Mouse (Mus musculus) intestine, embryonic 16.5 days (tissue): ENCODE data around the gene Mrps18b. TPM values are rescaled to one million over a fixed set of nuclear protein-coding genes. Genes with fewer than 3 reads are reported as not detected.

ENCODE experiments used
- ATAC-seq: fragments of 200-750 bp; cut with Nextera tagmentation; 2 replicates; pipeline ENCODE4 v1.8.0; 2017; ENCODE audit warnings: moderate TSS enrichment, moderate library complexity
- H3K27ac ChIP-seq: fragments of 300-500 bp; sonication (generic); 2 replicates; pipeline ENCODE4 v1.5.1; 2014; ENCODE audit warnings: mild to moderate bottlenecking, low read length
- H3K27me3 ChIP-seq: fragments of 300-500 bp; sonication (generic); replicated peaks from 2 replicates; pipeline ENCODE4 v1.6.1; 2014; ENCODE audit warnings: low read length, control low read depth, mixed read lengths; ENCODE audit not compliant: control insufficient read depth, insufficient read depth
- H3K36me3 ChIP-seq: fragments of 300-500 bp; sonication (generic); 2 replicates; pipeline ENCODE4 v1.6.1; 2014; ENCODE audit warnings: low read length, control low read depth; ENCODE audit not compliant: control insufficient read depth, insufficient read depth
- H3K4me1 ChIP-seq: fragments of 300-500 bp; sonication (generic); 2 replicates; pipeline ENCODE4 v1.6.1; 2014; ENCODE audit warnings: low read length, control low read depth, mixed read lengths; ENCODE audit not compliant: control insufficient read depth, insufficient read depth
- H3K4me2 ChIP-seq: fragments of 300-500 bp; sonication (generic); 2 replicates; pipeline ENCODE4 v1.6.1; 2014; ENCODE audit warnings: low read depth, low read length, control low read depth
- H3K4me3 ChIP-seq: fragments of 300-500 bp; sonication (generic); 2 replicates; pipeline ENCODE4 v1.5.1; 2014; ENCODE audit warnings: mild to moderate bottlenecking, low read length
- H3K9ac ChIP-seq: fragments of 300-500 bp; sonication (generic); 2 replicates; pipeline ENCODE4 v1.6.1; 2014; ENCODE audit warnings: low read depth, low read length
- H3K9me3 ChIP-seq: fragments of 300-500 bp; sonication (generic); 2 replicates; pipeline ENCODE4 v1.6.1; 2016; ENCODE audit warnings: low read length, control low read depth; ENCODE audit not compliant: control insufficient read depth
- WGBS: fragments of 180-500 bp; shearing (Covaris S2); extraction: QIAGEN DNeasy Blood & Tissue Kit; methylation state at CpG from one replicate; pipeline ENCODE4 v1.1.7; 2014; 5-methylcytosine and 5-hydroxymethylcytosine counted together
- polyA plus RNA-seq: library from polyadenylated mRNA; unstranded; fragments of >200 nt; fragmentation: Nextera tagmentation; extraction: Ambion mirVana; gene quantifications from 2 replicates; pipeline ENCODE4 v1.2.1, GENCODE M21; 2015

The Mrps18b gene
- polyA plus RNA-seq, 1 experiment from 2014 or later = 145 TPM

GRCm38 (mm10) chr17:35896781-35897643 is 19.2 kb downstream of the Mrps18b start, which contains the start of gene 2310061I04Rik:
Gene 2310061I04Rik, minus strand, starts transcription at chr17:35897431.
- WGBS = under 1% methylated on average over 82 of the region's 86 CpGs
- ATAC-seq = peak; percentile 95
- peak within 1 kb of the TSS; percentile 84 for H3K9ac ChIP-seq
- peak within 1 kb of the TSS; percentile 92 for H3K4me2 ChIP-seq
- H3K27ac ChIP-seq = peak within 1 kb of the TSS; percentile 72
- H3K9me3 ChIP-seq = no peaks in the 10 kb centered on the region
- peaks cover 11% of the 10 kb centered on the region; the same call in 1 of the 2 replicates for H3K36me3 ChIP-seq
- H3K4me1 ChIP-seq = peaks cover 14% of the 10 kb centered on the region
- no peaks in the 10 kb centered on the region for H3K27me3 ChIP-seq
- peak within 1 kb of the TSS; percentile 72 for H3K4me3 ChIP-seq

- Histone ChIP-seq H3K4me3 (no peak overlapping the region), H3K4me1 (no peaks in the 10 kb centered on the region), H3K9me3 (no peaks in the 10 kb centered on the region), H3K27me3 (no peaks in the 10 kb centered on the region), H3K36me3 (peaks cover 32% of the 10 kb centered on the region), H3K27ac (no peak overlapping the region), H3K4me2 (no peak overlapping the region), H3K9ac (no peak overlapping the region)
- WGBS = 70% methylated on average over 11 of the region's 17 CpGs
- no peak for ATAC-seq
Measured at GRCm38 (mm10) chr17:35887725-35888124, 28.5 kb downstream of the Mrps18b start.

- Histone ChIP-seq H3K4me3 (no peak overlapping the region), H3K27ac (no peak overlapping the region), H3K4me2 (no peak overlapping the region), H3K9me3 (no peaks in the 10 kb centered on the region), H3K27me3 (no peaks in the 10 kb centered on the region), H3K4me1 (peaks cover 4% of the 10 kb centered on the region; the same call in 1 of the 2 replicates), H3K9ac (no peak overlapping the region), H3K36me3 (peaks cover 37% of the 10 kb centered on the region)
- no peak for ATAC-seq
- WGBS = 97% methylated on average over 14 of the region's 14 CpGs
Measured at GRCm38 (mm10) chr17:35883777-35884176, 32.4 kb downstream of the Mrps18b start.

GRCm38 (mm10) chr17:35882924-35883323 is 33.3 kb downstream of the Mrps18b start:
- ATAC-seq = no peak
- no peak overlapping the region for H3K9ac ChIP-seq
- no peak overlapping the region for H3K4me2 ChIP-seq
- 93% methylated on average over 17 of the region's 17 CpGs for WGBS
- H3K4me1 ChIP-seq = peaks cover 4% of the 10 kb centered on the region; the same call in 1 of the 2 replicates
- H3K27me3 ChIP-seq = no peaks in the 10 kb centered on the region
- H3K9me3 ChIP-seq = no peaks in the 10 kb centered on the region
- H3K27ac ChIP-seq = no peak overlapping the region
- H3K36me3 ChIP-seq = peaks cover 33% of the 10 kb centered on the region
- no peak overlapping the region for H3K4me3 ChIP-seq

GRCm38 (mm10) chr17:35879245-35880057 is 36.7 kb downstream of the Mrps18b start, which contains the start of gene Dhx16:
Gene Dhx16, plus strand, starts transcription at chr17:35879819.
- ATAC-seq = peak; percentile 94
- 5% methylated on average over 66 of the region's 66 CpGs for WGBS
- peak within 1 kb of the TSS; percentile 89 for H3K4me3 ChIP-seq
- H3K4me1 ChIP-seq = peaks cover 4% of the 10 kb centered on the region; the same call in 1 of the 2 replicates
- no peaks in the 10 kb centered on the region for H3K9me3 ChIP-seq
- H3K27ac ChIP-seq = peak within 1 kb of the TSS; percentile 73
- H3K4me2 ChIP-seq = peak within 1 kb of the TSS; percentile 67
- peaks cover 21% of the 10 kb centered on the region; the same call in 1 of the 2 replicates for H3K36me3 ChIP-seq
- peak within 1 kb of the TSS; percentile 93 for H3K9ac ChIP-seq
- no peaks in the 10 kb centered on the region for H3K27me3 ChIP-seq

- 0 out of 2 replicates have a peak, but pooled peaks cover 4% of the 10 kb centered on the region for H3K9me3 ChIP-seq
- no peak for ATAC-seq
Measured at GRCm38 (mm10) chr17:35874721-35875120, 41.5 kb downstream of the Mrps18b start.

GRCm38 (mm10) chr17:35873774-35874519 is 42.2 kb downstream of the Mrps18b start:
- 0 out of 2 replicates have a peak, but pooled peaks cover 4% of the 10 kb centered on the region for H3K9me3 ChIP-seq
- peaks cover 30% of the 10 kb centered on the region for H3K4me1 ChIP-seq
- no peak overlapping the region for H3K27ac ChIP-seq
- no peaks in the 10 kb centered on the region for H3K27me3 ChIP-seq
- WGBS = 24% methylated on average over 21 of the region's 21 CpGs
- H3K4me3 ChIP-seq = no peak overlapping the region
- ATAC-seq = peak; percentile 50; the same call in 1 of the 2 replicates
- H3K4me2 ChIP-seq = no peak overlapping the region
- H3K36me3 ChIP-seq = no peaks in the 10 kb centered on the region; the same call in 1 of the 2 replicates
- H3K9ac ChIP-seq = peak overlapping the region; percentile 34

More at GRCm38 (mm10) chr17:35874721-35875120, 41.5 kb downstream of the Mrps18b start:
- Histone ChIP-seq H3K4me1 (peaks cover 23% of the 10 kb centered on the region), H3K4me3 (no peak overlapping the region), H3K27ac (no peak overlapping the region), H3K27me3 (no peaks in the 10 kb centered on the region), H3K4me2 (no peak overlapping the region), H3K9ac (no peak overlapping the region), H3K36me3 (no peaks in the 10 kb centered on the region; the same call in 1 of the 2 replicates)
- WGBS = 84% methylated on average over 6 of the region's 6 CpGs

- 78% methylated on average over 8 of the region's 8 CpGs for WGBS
- Histone ChIP-seq H3K9me3 (0 out of 2 replicates have a peak, but pooled peaks cover 4% of the 10 kb centered on the region), H3K36me3 (no peaks in the 10 kb centered on the region; the same call in 1 of the 2 replicates), H3K4me2 (peak overlapping the region; percentile 81), H3K4me3 (peak overlapping the region; percentile 62), H3K9ac (no peak overlapping the region), H3K27me3 (no peaks in the 10 kb centered on the region), H3K4me1 (peaks cover 35% of the 10 kb centered on the region), H3K27ac (peak overlapping the region; percentile 89)
- ATAC-seq = no peak
Measured at GRCm38 (mm10) chr17:35870884-35871696, 45.1 kb downstream of the Mrps18b start.
